Mouse (Mus musculus) testis, adult 2 months (tissue): ENCODE data around the gene Vat1.

ENCODE experiments used
- CTCF ChIP-seq: fragments of 200-500 bp; IDR thresholded peaks from 2 replicates; pipeline ENCODE4 v1.5.1; 2012; ENCODE audit warnings: low read depth, mild to moderate bottlenecking, inconsistent platforms, low read length, moderate library complexity; ENCODE audit not compliant: control insufficient read depth, insufficient read depth, insufficient replicate concordance
- POLR2A ChIP-seq: fragments of 200-500 bp; IDR thresholded peaks from 2 replicates; pipeline ENCODE4 v1.6.1; 2012; ENCODE audit warnings: low read depth, mild to moderate bottlenecking, inconsistent platforms, low read length, moderate library complexity; ENCODE audit not compliant: control insufficient read depth

DNA sequence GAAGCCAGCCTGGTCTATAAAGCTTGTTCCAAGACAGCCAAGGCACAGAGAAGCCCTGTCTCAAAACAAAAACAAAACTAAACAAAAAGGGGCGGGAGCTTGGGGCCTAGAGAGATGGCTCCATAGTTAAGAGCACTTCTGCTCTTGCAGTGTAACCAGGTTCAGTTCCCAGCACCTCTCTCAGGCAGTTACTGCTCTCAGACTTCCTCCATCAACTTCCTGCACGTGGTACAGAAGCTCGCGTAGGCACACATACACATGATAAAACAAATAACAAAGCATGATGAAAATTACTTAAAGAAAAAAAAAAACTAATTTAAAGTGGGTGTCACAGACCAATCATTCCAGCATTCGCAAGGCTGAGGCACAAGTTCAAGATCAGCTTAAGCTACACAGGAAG lies 45.9 kb downstream of the Vat1 start:
- no peak for TF ChIP-seq POLR2A
- TF ChIP-seq CTCF = no peak
